Mouse (Mus musculus) liver, embryonic 14.5 days (tissue): ENCODE results near the gene 1700034I23Rik.
"Not testable (repeated sequence)": the region's sequence is repeated elsewhere in the genome, so short reads cannot be mapped to it uniquely, and the experiment has no call there.

Experiments used
- CTCF ChIP-seq: IDR thresholded peaks from 2 replicates; pipeline ENCODE4 v1.5.1; 2016; ENCODE audit warnings: antibody characterized with exemption, low read depth, control low read depth
- EP300 ChIP-seq: IDR thresholded peaks from 2 replicates; pipeline ENCODE4 v1.6.1; 2016; ENCODE audit warnings: antibody characterized with exemption, low read depth

- TF ChIP-seq CTCF, EP300: not testable (repeated sequence)
These were observed 8.0 kb downstream of the 1700034I23Rik start for GRCm38 (mm10) chr3:40894336-40894735.
